Mouse (Mus musculus) layer of hippocampus, adult 9-11 months (tissue): ENCODE results near the gene 9530077C05Rik.
"Not testable (repeated sequence)": the region's sequence is repeated elsewhere in the genome, so short reads cannot be mapped to it uniquely, and the experiment has no call there.

Experiments
- DNase-seq: peaks from one replicate; pipeline ENCODE4 v3.0.0; 2022

The 9530077C05Rik gene

GRCm38 (mm10) chr9:22411002-22411857 lies at the start of gene 9530077C05Rik:
Gene 9530077C05Rik, plus strand, starts transcription at chr9:22411513.
- DNase-seq = peak; percentile 98

GRCm38 (mm10) chr9:22366221-22366620 lies 45.1 kb upstream of the 9530077C05Rik start:
- no peak for DNase-seq

- DNase-seq = no peak
Measured at GRCm38 (mm10) chr9:22366621-22367020, 44.7 kb upstream of the 9530077C05Rik start.

- no peak for DNase-seq
Measured at GRCm38 (mm10) chr9:22368030-22368429, 43.3 kb upstream of the 9530077C05Rik start.

GRCm38 (mm10) chr9:22372760-22373159 lies 38.6 kb upstream of the 9530077C05Rik start:
- no peak for DNase-seq

- peak; percentile 85 for DNase-seq
Measured at GRCm38 (mm10) chr9:22376086-22376485, 35.2 kb upstream of the 9530077C05Rik start.

GRCm38 (mm10) chr9:22385890-22386289 lies 25.4 kb upstream of the 9530077C05Rik start:
- no peak for DNase-seq

- no peak for DNase-seq
Measured at GRCm38 (mm10) chr9:22387901-22388300, 23.4 kb upstream of the 9530077C05Rik start.

GRCm38 (mm10) chr9:22388401-22388980 lies 22.8 kb upstream of the 9530077C05Rik start:
- no peak for DNase-seq

- DNase-seq = peak; percentile 86
Measured at GRCm38 (mm10) chr9:22389021-22389476, 22.3 kb upstream of the 9530077C05Rik start, which contains the start of gene Anln. Gene Anln, minus strand, starts transcription at chr9:22389188.

GRCm38 (mm10) chr9:22389736-22390245 lies 21.5 kb upstream of the 9530077C05Rik start:
- no peak for DNase-seq

GRCm38 (mm10) chr9:22390390-22390789 lies 20.9 kb upstream of the 9530077C05Rik start:
- no peak for DNase-seq

- no peak for DNase-seq
Measured at GRCm38 (mm10) chr9:22394725-22395124, 16.6 kb upstream of the 9530077C05Rik start.

GRCm38 (mm10) chr9:22399021-22399420 lies 12.3 kb upstream of the 9530077C05Rik start:
- DNase-seq = no peak

- no peak for DNase-seq
Measured at GRCm38 (mm10) chr9:22402001-22402400, 9.3 kb upstream of the 9530077C05Rik start.

- no peak for DNase-seq
Measured at GRCm38 (mm10) chr9:22402976-22403375, 8.3 kb upstream of the 9530077C05Rik start.

GRCm38 (mm10) chr9:22403501-22403900 lies 7.8 kb upstream of the 9530077C05Rik start:
- DNase-seq = not testable (repeated sequence)

- no peak for DNase-seq
Measured at GRCm38 (mm10) chr9:22405414-22405813, 5.9 kb upstream of the 9530077C05Rik start.

- not testable (repeated sequence) for DNase-seq
Measured at GRCm38 (mm10) chr9:22407633-22408032, 3.7 kb upstream of the 9530077C05Rik start.

- peak; percentile 37 for DNase-seq
Measured at GRCm38 (mm10) chr9:22408344-22408743, 3.0 kb upstream of the 9530077C05Rik start.

GRCm38 (mm10) chr9:22409501-22409900 lies 1.8 kb upstream of the 9530077C05Rik start:
- no peak for DNase-seq

- no peak for DNase-seq
Measured at GRCm38 (mm10) chr9:22416187-22416586, 4.9 kb downstream of the 9530077C05Rik start.

GRCm38 (mm10) chr9:22417547-22417946 lies 6.2 kb downstream of the 9530077C05Rik start:
- DNase-seq = no peak

- no peak for DNase-seq
Measured at GRCm38 (mm10) chr9:22419877-22420276, 8.6 kb downstream of the 9530077C05Rik start.
